Comparison of ENCODE assay signal across 8 mouse cellular contexts in genomic region chr16:16357908-16358307, GRCm38 (mm10). TPM values are rescaled to one million over a fixed set of nuclear protein-coding genes. Genes with fewer than 3 reads are reported as not detected.
DNase-seq lines count a peak whose midpoint lies in the region; ATAC-seq and TF ChIP-seq lines count a peak whose summit lies in the region.

No protein-coding gene starts in this region.

- peaks cover 7% of the 10 kb centered on the region for H3K4me1 ChIP-seq in kidney, embryonic 15.5 days
- H3K4me1 ChIP-seq in bone marrow, adult 2 months (ENCODE audit: control insufficient read depth, insufficient read depth, low read length), result no peaks in the 10 kb centered on the region; the same call in 1 of the 2 replicates
- peaks cover 12% of the 10 kb centered on the region for H3K4me1 ChIP-seq in forebrain, postnatal 0 days (ENCODE audit: insufficient read depth)
- 0 out of 2 replicates have a peak, but pooled peaks cover 5% of the 10 kb centered on the region for H3K4me1 ChIP-seq in limb, embryonic 14.5 days (ENCODE audit: control insufficient read depth, insufficient read depth, low read length)
- H3K4me1 ChIP-seq in neural tube, embryonic 15.5 days, result peaks cover 16% of the 10 kb centered on the region

- H3K27ac ChIP-seq in kidney, embryonic 15.5 days, result peak overlapping the region; percentile 94; the same call in 1 of the 2 replicates
- H3K27ac ChIP-seq in bone marrow, adult 2 months (ENCODE audit: control insufficient read depth, insufficient read depth, low read depth, low read length, poor library complexity), result no peak overlapping the region
- peak overlapping the region; percentile 87; the same call in 1 of the 2 replicates for H3K27ac ChIP-seq in forebrain, postnatal 0 days (ENCODE audit: low read depth, low read length)
- peak overlapping the region; percentile 81; the same call in 1 of the 2 replicates for H3K27ac ChIP-seq in limb, embryonic 14.5 days (replicated peaks; ENCODE audit: low read depth, low read length)
- peak overlapping the region; percentile 92; the same call in 1 of the 2 replicates for H3K27ac ChIP-seq in neural tube, embryonic 15.5 days (replicated peaks)

- no peak for TF ChIP-seq POLR2A in bone marrow, adult 2 months (IDR thresholded peaks at IDR 0.05; ENCODE audit: borderline replicate concordance, control insufficient read depth, low read depth, low read length)
- no peak for TF ChIP-seq POLR2A in limb, embryonic 14.5 days (IDR thresholded peaks at IDR 0.05; ENCODE audit: borderline replicate concordance, extremely low read depth, insufficient read depth, insufficient read length)

- TF ChIP-seq CTCF in bone marrow, adult 2 months (IDR thresholded peaks at IDR 0.05; ENCODE audit: control insufficient read depth, insufficient read depth, low read length), result no peak
- peak; percentile 59 for TF ChIP-seq CTCF in forebrain, postnatal 0 days (IDR thresholded peaks at IDR 0.05; ENCODE audit: low read depth)

- DNase-seq in kidney, adult 11 months, result no peak
- DNase-seq in forebrain, postnatal 0 days, result peak; percentile 23
- no peak for DNase-seq in limb, embryonic 14.5 days (ENCODE audit: low spot score)
- DNase-seq in right cerebral cortex, adult 2 months (ENCODE audit: low spot score in 2 of 2), result no peak
- no peak for DNase-seq in gastrocnemius, postnatal 25 days

- H3K4me2 ChIP-seq in kidney, embryonic 15.5 days, result peak overlapping the region; percentile 65
- peak overlapping the region; percentile 61 for H3K4me2 ChIP-seq in forebrain, postnatal 0 days (ENCODE audit: low read depth)
- peak overlapping the region; percentile 64 for H3K4me2 ChIP-seq in limb, embryonic 14.5 days (replicated peaks; ENCODE audit: low read depth, low read length, severe bottlenecking)
- peak overlapping the region; percentile 66 for H3K4me2 ChIP-seq in neural tube, embryonic 15.5 days

- ATAC-seq in kidney, embryonic 15.5 days (replicated peaks; ENCODE audit: low FRiP score), result no peak
- no peak for ATAC-seq in forebrain, postnatal 0 days
- ATAC-seq in limb, embryonic 14.5 days (ENCODE audit: low FRiP score, low read depth), result no peak
- no peak for ATAC-seq in neural tube, embryonic 15.5 days (ENCODE audit: low FRiP score)

- peaks cover 3% of the 10 kb centered on the region for H3K36me3 ChIP-seq in kidney, embryonic 15.5 days
- no peaks in the 10 kb centered on the region for H3K36me3 ChIP-seq in forebrain, postnatal 0 days (ENCODE audit: insufficient read depth)
- 0 out of 2 replicates have a peak, but pooled peaks cover under 1% of the 10 kb centered on the region for H3K36me3 ChIP-seq in limb, embryonic 14.5 days (ENCODE audit: control insufficient read depth, insufficient read depth, low read length)
- H3K36me3 ChIP-seq in neural tube, embryonic 15.5 days, result no peaks in the 10 kb centered on the region

- H3K9ac ChIP-seq in kidney, embryonic 15.5 days, result peak overlapping the region; percentile 78
- peak overlapping the region; percentile 90 for H3K9ac ChIP-seq in forebrain, postnatal 0 days
- peak overlapping the region; percentile 93 for H3K9ac ChIP-seq in limb, embryonic 14.5 days (ENCODE audit: low read depth, low read length, severe bottlenecking)
- H3K9ac ChIP-seq in neural tube, embryonic 15.5 days (replicated peaks), result peak overlapping the region; percentile 100

- H3K4me3 ChIP-seq in kidney, embryonic 15.5 days (replicated peaks), result peak overlapping the region; percentile 92
- H3K4me3 ChIP-seq in bone marrow, adult 2 months (replicated peaks; ENCODE audit: control insufficient read depth, low read depth, low read length), result peak overlapping the region; percentile 68
- H3K4me3 ChIP-seq in forebrain, postnatal 0 days (ENCODE audit: low read depth, low read length), result peak overlapping the region; percentile 97
- peak overlapping the region; percentile 70 for H3K4me3 ChIP-seq in limb, embryonic 14.5 days (replicated peaks; ENCODE audit: low read length)
- peak overlapping the region; percentile 100 for H3K4me3 ChIP-seq in neural tube, embryonic 15.5 days (replicated peaks)

- no peaks in the 10 kb centered on the region for H3K9me3 ChIP-seq in kidney, embryonic 15.5 days (replicated peaks)
- H3K9me3 ChIP-seq in forebrain, postnatal 0 days (ENCODE audit: low read length), result no peaks in the 10 kb centered on the region
- no peaks in the 10 kb centered on the region for H3K9me3 ChIP-seq in limb, embryonic 14.5 days (ENCODE audit: control insufficient read depth, low read length)
- H3K9me3 ChIP-seq in neural tube, embryonic 15.5 days (replicated peaks), result no peaks in the 10 kb centered on the region

- WGBS in kidney, embryonic 15.5 days, result 8% methylated on average over 6 of the region's 6 CpGs
- WGBS in bone marrow, adult 2 months, result 8% methylated on average over 6 of the region's 6 CpGs
- WGBS in forebrain, postnatal 0 days, result 8% methylated on average over 6 of the region's 6 CpGs
- 13% methylated on average over 6 of the region's 6 CpGs for WGBS in limb, embryonic 14.5 days
- WGBS in neural tube, embryonic 15.5 days, result 13% methylated on average over 6 of the region's 6 CpGs

- H3K27me3 ChIP-seq in kidney, embryonic 15.5 days, result no peaks in the 10 kb centered on the region
- H3K27me3 ChIP-seq in forebrain, postnatal 0 days (ENCODE audit: insufficient read depth, low read length), result no peaks in the 10 kb centered on the region
- no peaks in the 10 kb centered on the region for H3K27me3 ChIP-seq in limb, embryonic 14.5 days (ENCODE audit: control insufficient read depth, insufficient read depth, low read length)
- no peaks in the 10 kb centered on the region for H3K27me3 ChIP-seq in neural tube, embryonic 15.5 days (replicated peaks)

RNA-seq across cellular contexts. Expression of gene Dnm1l, which starts 0.9 kb away (rescaled TPM):
- 62.3 and 65.9 TPM in 2 replicates for polyA plus RNA-seq in kidney, embryonic 15.5 days (2015; fragmentation: Nextera tagmentation; extraction: Ambion mirVana)
- 24.9 and 50.7 TPM in 2 replicates for polyA plus RNA-seq in bone marrow, adult 2 months (2011; ENCODE audit: insufficient read depth, insufficient read length, low replicate concordance, missing spikeins)
- total RNA-seq in forebrain, postnatal 0 days (2014; rRNA removed), result 112 and 121 TPM in 2 replicates
- 83.3 and 105 TPM in 2 replicates for polyA plus RNA-seq in forebrain, postnatal 0 days (2015; fragmentation: Nextera tagmentation; extraction: Ambion mirVana)
- polyA plus RNA-seq in limb, embryonic 14.5 days (2012; rRNA removed), result 41.7 and 51.3 TPM in 2 replicates
- 54.1 and 54.7 TPM in 2 replicates for polyA plus RNA-seq in limb, embryonic 14.5 days (2014; fragmentation: Nextera tagmentation; extraction: Ambion mirVana)
- 94.5 and 107 TPM in 2 replicates for polyA plus RNA-seq in neural tube, embryonic 15.5 days (2015; fragmentation: Nextera tagmentation; extraction: Ambion mirVana)
- total RNA-seq in gastrocnemius, postnatal 25 days (2021), result 10 to 100 TPM; 59.1 to 66.0 TPM

RNA-seq across cellular contexts. Expression of gene Yars2, which starts 55.1 kb away (rescaled TPM):
- 41.4 and 43.6 TPM in 2 replicates for polyA plus RNA-seq in kidney, embryonic 15.5 days (2015; fragmentation: Nextera tagmentation; extraction: Ambion mirVana)
- 2.6 and 6.0 TPM in 2 replicates for polyA plus RNA-seq in bone marrow, adult 2 months (2011; ENCODE audit: insufficient read depth, insufficient read length, low replicate concordance, missing spikeins)
- 33.1 and 34.5 TPM in 2 replicates for total RNA-seq in forebrain, postnatal 0 days (2014; rRNA removed)
- 26.3 and 28.1 TPM in 2 replicates for polyA plus RNA-seq in forebrain, postnatal 0 days (2015; fragmentation: Nextera tagmentation; extraction: Ambion mirVana)
- polyA plus RNA-seq in limb, embryonic 14.5 days (2012; rRNA removed), result 31.4 and 35.7 TPM in 2 replicates
- 35.4 and 37.2 TPM in 2 replicates for polyA plus RNA-seq in limb, embryonic 14.5 days (2014; fragmentation: Nextera tagmentation; extraction: Ambion mirVana)
- polyA plus RNA-seq in neural tube, embryonic 15.5 days (2015; fragmentation: Nextera tagmentation; extraction: Ambion mirVana), result 32.6 and 35.4 TPM in 2 replicates
- total RNA-seq in gastrocnemius, postnatal 25 days (2021), result 10 to 100 TPM; 20.1 to 21.0 TPM
